Mouse (Mus musculus) stomach, postnatal 0 days (tissue): Measurements from ENCODE around the gene Castor1.
"Not testable (repeated sequence)": the region's sequence is repeated elsewhere in the genome, so short reads cannot be mapped to it uniquely, and the experiment has no call there.

Source experiments
- CTCF ChIP-seq: IDR thresholded peaks from 2 replicates; pipeline ENCODE4 v1.5.1; 2016; ENCODE audit warnings: antibody characterized with exemption, low read depth, mild to moderate bottlenecking, moderate library complexity
- EP300 ChIP-seq: optimal IDR thresholded peaks from 2 replicates; pipeline ENCODE3; 2016; ENCODE audit warnings: antibody characterized with exemption

DNA sequence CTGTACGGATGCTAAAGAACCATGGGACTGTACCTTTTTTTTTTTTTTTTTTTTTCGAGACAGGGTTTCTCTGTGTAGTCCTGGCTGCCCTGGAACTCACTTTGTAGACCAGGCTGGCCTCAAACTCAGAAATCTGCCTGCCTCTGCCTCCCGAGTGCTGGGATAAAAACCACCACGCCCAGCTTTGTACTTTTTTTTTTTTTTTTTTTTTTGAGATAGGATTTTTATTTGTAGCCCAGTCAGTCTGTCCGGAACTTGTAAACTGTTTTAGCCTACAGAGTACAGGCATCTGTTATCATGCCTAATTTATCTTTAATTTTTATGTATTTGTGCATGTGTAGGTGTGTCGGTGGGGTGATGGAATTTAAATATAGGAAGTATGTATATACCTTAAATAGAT lies 32.5 kb upstream of the Castor1 start:
- not testable (repeated sequence) for TF ChIP-seq CTCF, EP300
